Mouse (Mus musculus): ENCODE measurements around the gene Stk11. TPM values are rescaled to one million over a fixed set of nuclear protein-coding genes. Genes with fewer than 3 reads are reported as not detected.

The Stk11 gene
- polyA plus RNA-seq (2015; fragmentation: Nextera tagmentation; extraction: Ambion mirVana), result 16.9 and 19.2 TPM in 2 replicates

DNA sequence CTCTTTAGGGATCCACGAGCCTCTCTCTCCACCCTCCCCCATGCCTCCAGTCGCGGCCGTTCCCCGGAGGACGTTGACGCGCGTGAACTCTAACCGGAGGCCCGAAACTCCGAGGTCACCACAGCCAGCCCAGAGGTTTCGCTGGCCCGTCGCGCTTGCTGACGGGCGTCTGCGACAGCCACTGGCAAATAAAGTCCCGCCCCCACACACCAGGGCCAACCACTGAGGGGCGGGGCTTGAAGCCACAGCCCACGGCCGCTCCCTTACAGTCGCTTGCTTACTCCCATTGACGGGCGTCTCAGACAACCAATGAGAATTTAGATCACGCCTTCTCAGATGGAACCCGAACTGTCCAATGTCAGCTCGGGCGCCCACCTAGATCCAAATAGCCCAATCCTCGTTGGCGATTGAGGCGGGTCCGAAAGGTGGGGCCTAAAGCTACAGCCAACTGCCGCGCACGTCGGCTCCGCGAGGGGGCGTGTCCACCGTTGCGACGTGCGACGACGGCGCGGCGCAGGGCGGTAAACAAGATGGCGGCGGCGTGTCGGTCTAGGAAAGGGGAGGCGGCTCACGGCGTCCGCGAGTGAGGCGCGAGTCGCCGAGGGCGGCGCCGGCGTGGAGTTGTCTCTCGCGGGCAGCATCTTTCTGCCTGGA lies at the start of gene Stk11:
TSS of gene Stk11 (plus strand) at position 514 of the 654 bp plus-strand sequence.
- peaks cover 39% of the 10 kb centered on the region for H3K4me1 ChIP-seq
- H3K36me3 ChIP-seq, result peaks cover 6% of the 10 kb centered on the region; the same call in 1 of the 2 replicates
- peak within 1 kb of the TSS; percentile 95 for H3K4me2 ChIP-seq
- H3K27ac ChIP-seq, result peak within 1 kb of the TSS; percentile 94
- H3K4me3 ChIP-seq (replicated peaks), result peak within 1 kb of the TSS; percentile 95
- H3K9ac ChIP-seq, result peak within 1 kb of the TSS; percentile 86
- peak; percentile 98 for ATAC-seq (ENCODE audit: insufficient read depth, low FRiP score, low read depth)
- WGBS, result under 1% methylated on average over 70 of the region's 70 CpGs
- H3K27me3 ChIP-seq (replicated peaks), result no peaks in the 10 kb centered on the region
- no peaks in the 10 kb centered on the region for H3K9me3 ChIP-seq

DNA sequence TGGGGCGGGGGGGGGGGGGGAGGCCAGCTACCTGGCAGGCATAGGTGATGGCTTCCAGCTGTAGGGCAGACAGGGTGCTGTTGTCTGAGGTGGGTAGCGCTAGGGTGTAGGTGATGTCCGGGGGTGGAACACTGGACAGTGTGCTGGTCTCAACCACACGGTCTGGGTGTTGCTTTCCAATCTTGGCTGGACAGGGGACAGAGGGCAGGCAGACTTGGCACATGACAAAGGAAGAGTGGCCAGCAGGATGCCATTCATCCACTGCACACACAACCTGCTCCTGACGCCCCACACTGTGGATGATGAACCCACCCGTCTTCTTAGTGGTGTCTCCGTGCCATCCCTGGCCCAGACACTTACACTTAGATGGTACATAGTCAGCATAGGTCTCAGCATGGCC lies 46.4 kb upstream of the Stk11 start:
- 86% methylated on average over 6 of the region's 7 CpGs for WGBS

DNA sequence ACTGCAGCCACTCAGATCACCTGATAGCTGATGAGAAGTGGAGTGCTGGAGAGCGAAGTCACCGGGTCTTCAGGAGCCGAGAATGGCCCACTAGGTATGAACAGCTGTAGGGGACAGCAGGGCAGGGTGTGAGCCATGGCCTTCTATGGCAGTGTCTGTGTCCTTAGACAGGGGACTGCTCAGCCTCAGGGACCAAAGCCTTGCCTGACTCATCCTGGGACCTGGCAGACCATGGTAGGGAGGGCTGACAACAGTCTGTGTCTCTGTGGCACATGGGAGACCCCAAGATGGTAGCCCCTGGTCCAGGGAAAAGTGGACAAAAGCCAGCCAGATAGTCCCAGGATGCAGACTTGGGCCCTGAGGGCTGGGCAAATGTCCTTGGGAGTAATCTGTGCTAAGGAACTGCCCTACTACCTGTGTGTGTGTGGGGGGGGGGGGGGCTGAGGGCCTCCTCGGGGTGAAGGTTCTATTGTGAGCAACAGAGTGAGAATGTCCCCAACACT lies 45.6 kb upstream of the Stk11 start:
- no peak overlapping the region for H3K9ac ChIP-seq
- no peak overlapping the region for H3K4me3 ChIP-seq (replicated peaks)
- no peaks in the 10 kb centered on the region for H3K9me3 ChIP-seq
- no peaks in the 10 kb centered on the region for H3K27me3 ChIP-seq (replicated peaks)
- no peak for ATAC-seq (ENCODE audit: insufficient read depth, low FRiP score, low read depth)
- peaks cover 2% of the 10 kb centered on the region; the same call in 1 of the 2 replicates for H3K36me3 ChIP-seq
- H3K4me1 ChIP-seq, result peaks cover 17% of the 10 kb centered on the region
- H3K27ac ChIP-seq, result no peak overlapping the region
- H3K4me2 ChIP-seq, result no peak overlapping the region
- 90% methylated on average over 4 of the region's 4 CpGs for WGBS

More for the DNA sequence above, 46.4 kb upstream of the Stk11 start:
- H3K4me3 ChIP-seq (replicated peaks), result no peak overlapping the region
- no peaks in the 10 kb centered on the region for H3K9me3 ChIP-seq
- H3K27me3 ChIP-seq (replicated peaks), result no peaks in the 10 kb centered on the region
- no peak for ATAC-seq (ENCODE audit: insufficient read depth, low FRiP score, low read depth)
- no peak overlapping the region for H3K27ac ChIP-seq
- H3K36me3 ChIP-seq, result peaks cover 3% of the 10 kb centered on the region
- peaks cover 14% of the 10 kb centered on the region for H3K4me1 ChIP-seq
- H3K4me2 ChIP-seq, result no peak overlapping the region
- H3K9ac ChIP-seq, result no peak overlapping the region

DNA sequence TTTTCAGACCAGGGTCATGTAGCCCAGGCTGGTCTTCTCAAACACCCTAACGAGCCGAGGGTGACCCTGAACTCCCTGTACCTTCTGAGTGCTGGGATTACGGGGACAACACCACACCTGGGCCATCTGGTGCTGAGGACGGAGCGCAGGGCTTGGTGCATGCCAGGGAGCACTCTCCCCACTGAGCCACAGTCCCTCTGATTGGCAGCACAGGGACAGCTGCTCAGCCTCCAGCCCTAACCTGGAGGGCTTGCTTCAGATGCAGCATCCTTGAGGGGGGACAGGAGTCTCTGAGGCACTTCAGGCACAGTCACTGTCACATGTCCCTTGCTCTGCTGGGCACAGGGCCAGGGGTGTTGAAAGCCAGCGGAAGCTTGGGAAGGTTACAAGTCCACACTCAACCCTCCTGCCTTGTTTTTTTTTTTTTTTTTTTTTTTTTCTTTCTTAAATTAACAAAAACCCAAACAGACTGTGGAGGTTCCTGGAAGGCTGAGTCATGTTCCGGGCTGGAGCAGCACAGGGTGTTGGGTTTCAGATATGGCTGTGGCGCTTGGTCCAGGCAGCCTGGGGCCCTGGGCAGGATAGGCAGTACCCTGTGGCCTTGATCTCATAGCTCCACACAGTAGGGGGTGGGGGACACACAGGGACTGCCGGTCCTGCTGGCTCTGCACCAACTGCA lies 44.6 kb upstream of the Stk11 start:
- peaks cover 2% of the 10 kb centered on the region; the same call in 1 of the 2 replicates for H3K36me3 ChIP-seq
- 44% methylated on average over 9 of the region's 9 CpGs for WGBS
- no peak overlapping the region for H3K4me3 ChIP-seq (replicated peaks)
- H3K9ac ChIP-seq, result no peak overlapping the region
- peak overlapping the region; percentile 14; the same call in 1 of the 2 replicates for H3K4me2 ChIP-seq
- H3K9me3 ChIP-seq, result no peaks in the 10 kb centered on the region
- no peaks in the 10 kb centered on the region for H3K27me3 ChIP-seq (replicated peaks)
- peak overlapping the region; percentile 83 for H3K27ac ChIP-seq
- H3K4me1 ChIP-seq, result peaks cover 25% of the 10 kb centered on the region
- ATAC-seq (ENCODE audit: insufficient read depth, low FRiP score, low read depth), result peak; percentile 87

DNA sequence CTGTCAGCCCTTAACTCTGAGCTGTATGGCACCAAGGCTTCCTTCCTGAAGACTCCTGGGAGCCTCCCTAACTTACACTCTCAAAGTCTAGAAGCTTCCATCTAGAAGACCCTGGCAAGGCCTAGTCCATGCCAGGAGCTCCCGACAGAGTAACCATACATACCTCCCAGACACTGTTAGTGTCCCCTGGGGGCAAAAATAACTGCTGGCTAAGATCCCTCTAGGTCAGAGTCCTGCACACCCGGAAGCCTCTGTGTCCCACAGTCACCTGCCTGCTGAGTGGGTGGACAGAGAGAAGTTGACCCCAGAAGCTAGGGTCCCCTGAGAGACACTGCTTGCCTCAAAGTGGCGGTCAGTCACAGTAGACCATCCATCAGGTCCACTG lies 44.1 kb upstream of the Stk11 start:
- Histone ChIP-seq H3K4me2 (peak overlapping the region; percentile 14; the same call in 1 of the 2 replicates), H3K36me3 (peaks cover 2% of the 10 kb centered on the region; the same call in 1 of the 2 replicates)
- ATAC-seq (ENCODE audit: insufficient read depth, low FRiP score, low read depth), result no peak; the same call in 1 of the 2 replicates

DNA sequence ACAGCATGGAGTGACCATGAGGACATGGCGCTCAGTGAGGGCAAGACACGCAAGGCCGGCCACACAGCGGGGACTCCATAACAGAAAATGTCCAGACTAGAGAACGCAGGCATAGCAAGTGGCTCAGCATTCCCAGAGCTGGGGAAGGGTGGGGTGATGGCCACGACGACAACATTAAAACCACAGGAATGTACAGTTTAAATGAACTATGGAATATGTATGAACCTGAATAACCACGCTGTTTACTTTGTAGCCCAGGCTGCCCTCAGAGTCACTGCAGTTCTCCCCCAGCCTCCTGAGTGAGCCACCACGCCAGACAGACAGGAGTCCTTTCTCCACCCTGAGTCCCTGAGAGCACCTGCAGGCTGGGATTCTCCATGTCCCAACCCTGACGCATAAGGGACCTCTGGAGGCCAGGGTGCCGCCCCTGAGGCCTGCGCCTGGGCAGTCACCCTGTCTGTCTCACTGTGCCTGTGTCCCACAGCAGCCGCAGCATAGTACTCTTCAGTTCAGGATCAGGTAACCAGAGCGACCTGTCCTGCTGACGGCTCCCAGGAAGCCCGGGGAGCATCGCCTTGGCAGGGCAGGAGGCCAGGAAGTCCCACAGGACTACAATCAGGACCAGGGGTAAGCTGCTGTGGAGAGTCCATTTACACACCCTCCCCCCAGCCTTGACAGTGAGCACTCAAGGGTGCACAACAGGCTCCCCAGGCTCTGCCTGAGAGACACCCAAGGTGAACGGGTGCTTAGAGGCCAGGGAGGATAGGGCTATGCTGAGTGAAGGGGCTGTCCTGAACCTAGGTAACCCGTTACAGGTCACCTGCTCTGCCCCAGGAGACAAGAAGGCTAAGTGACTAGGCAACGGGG lies 42.7 kb upstream of the Stk11 start:
- Histone ChIP-seq H3K4me1 (peaks cover 25% of the 10 kb centered on the region), H3K4me2 (no peak overlapping the region), H3K27ac (no peak overlapping the region), H3K9me3 (no peaks in the 10 kb centered on the region), H3K36me3 (no peaks in the 10 kb centered on the region), H3K27me3 (replicated peaks) (no peaks in the 10 kb centered on the region), H3K9ac (no peak overlapping the region), H3K4me3 (replicated peaks) (no peak overlapping the region)
- 80% methylated on average over 20 of the region's 20 CpGs for WGBS
- ATAC-seq (ENCODE audit: insufficient read depth, low FRiP score, low read depth), result no peak

More for the DNA sequence above, 44.1 kb upstream of the Stk11 start:
- no peak overlapping the region for H3K4me3 ChIP-seq (replicated peaks)
- WGBS, result 68% methylated on average over 3 of the region's 3 CpGs
- no peak overlapping the region for H3K9ac ChIP-seq
- H3K27me3 ChIP-seq (replicated peaks), result no peaks in the 10 kb centered on the region
- peaks cover 25% of the 10 kb centered on the region for H3K4me1 ChIP-seq
- peak overlapping the region; percentile 83 for H3K27ac ChIP-seq
- H3K9me3 ChIP-seq, result no peaks in the 10 kb centered on the region

DNA sequence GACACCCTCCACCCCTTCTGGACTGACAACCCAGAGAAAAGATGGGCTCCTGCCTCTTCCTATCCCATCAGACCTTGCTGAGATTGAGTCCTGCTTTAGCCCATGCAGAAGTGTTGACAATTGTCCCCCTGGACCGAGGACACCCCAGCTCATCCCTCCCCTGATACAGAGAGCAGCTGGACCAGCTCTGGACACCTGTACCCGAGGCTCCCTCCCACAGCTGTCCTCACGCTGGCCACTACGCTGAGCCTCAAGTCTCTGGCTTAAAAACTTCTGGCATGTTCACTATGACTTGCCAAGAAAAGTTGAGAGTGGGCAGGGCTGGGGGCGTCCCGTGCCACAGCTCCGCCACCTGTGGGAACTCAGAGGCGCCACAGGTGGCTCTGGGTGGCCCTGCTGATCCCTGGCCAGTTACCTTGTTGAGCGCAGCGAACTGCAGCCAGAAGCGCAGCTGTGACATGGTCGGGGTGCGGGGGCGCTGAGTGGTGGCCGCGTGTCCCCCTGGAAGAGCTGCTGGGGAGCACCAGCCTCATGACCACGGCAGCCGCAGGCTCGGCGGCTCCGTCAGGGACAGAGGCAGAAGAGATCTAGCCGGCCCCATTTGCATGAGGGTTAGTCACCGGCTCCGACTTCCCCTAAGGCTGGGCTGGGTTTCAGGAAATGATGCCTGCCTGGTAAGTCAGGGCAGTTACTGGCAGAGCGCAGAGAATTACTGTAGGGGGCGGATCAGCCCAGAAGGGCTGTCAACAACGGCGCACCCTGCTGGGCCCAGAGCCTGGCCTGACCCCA lies 40.6 kb upstream of the Stk11 start:
- Histone ChIP-seq H3K4me2 (peak overlapping the region; percentile 51), H3K4me3 (replicated peaks) (peak overlapping the region; percentile 28), H3K27ac (peak overlapping the region; percentile 81), H3K4me1 (peaks cover 25% of the 10 kb centered on the region), H3K9ac (no peak overlapping the region), H3K9me3 (no peaks in the 10 kb centered on the region), H3K36me3 (no peaks in the 10 kb centered on the region), H3K27me3 (replicated peaks) (no peaks in the 10 kb centered on the region)
- 24% methylated on average over 28 of the region's 28 CpGs for WGBS
- peak; percentile 70 for ATAC-seq (ENCODE audit: insufficient read depth, low FRiP score, low read depth)

DNA sequence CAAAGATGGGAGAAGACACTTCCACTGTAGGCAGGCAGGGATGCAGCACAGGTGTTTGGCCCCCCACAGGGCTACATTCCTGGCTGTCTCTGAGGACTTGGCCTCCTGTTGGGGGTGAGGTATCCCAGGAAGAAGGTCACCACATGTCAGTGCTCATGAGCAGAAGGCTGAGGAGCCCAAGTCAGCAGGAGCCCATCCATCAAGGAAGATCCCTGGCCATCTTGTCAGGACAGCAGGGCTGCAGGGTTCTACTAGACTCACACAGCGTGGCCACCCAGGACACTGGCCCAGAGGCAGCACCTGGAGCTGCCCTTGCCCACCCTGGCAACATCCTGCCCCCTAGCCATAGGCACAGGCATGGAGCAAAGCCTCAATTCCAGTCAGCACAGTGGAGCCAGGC lies 39.7 kb upstream of the Stk11 start:
- Histone ChIP-seq H3K27ac (no peak overlapping the region), H3K9ac (no peak overlapping the region), H3K4me3 (replicated peaks) (no peak overlapping the region), H3K36me3 (peaks cover 3% of the 10 kb centered on the region; the same call in 1 of the 2 replicates), H3K4me1 (peaks cover 22% of the 10 kb centered on the region), H3K4me2 (no peak overlapping the region), H3K9me3 (no peaks in the 10 kb centered on the region), H3K27me3 (replicated peaks) (no peaks in the 10 kb centered on the region)
- ATAC-seq (ENCODE audit: insufficient read depth, low FRiP score, low read depth), result no peak
- 65% methylated on average over 1 of the region's 1 CpGs for WGBS

DNA sequence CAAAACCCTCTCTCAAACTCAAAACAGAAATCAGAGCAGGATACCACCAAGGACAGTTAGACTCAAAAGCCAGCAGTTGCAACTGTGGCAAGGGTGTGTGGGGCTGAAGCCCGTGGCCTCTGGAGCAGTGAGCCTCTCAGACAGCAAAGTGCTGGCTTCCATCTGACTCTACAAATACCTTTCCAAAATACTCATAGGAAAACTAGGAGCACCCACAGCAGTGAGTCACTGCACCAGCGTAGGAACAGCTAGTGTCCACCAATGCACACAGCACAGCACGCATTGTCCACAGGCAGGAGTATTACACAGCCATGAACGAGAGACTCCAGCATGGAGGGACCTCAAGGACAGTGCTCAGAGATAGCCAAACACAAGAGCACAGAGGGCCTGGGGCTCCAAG lies 39.2 kb upstream of the Stk11 start:
- H3K9ac ChIP-seq, result no peak overlapping the region
- H3K9me3 ChIP-seq, result no peaks in the 10 kb centered on the region
- no peak overlapping the region for H3K4me3 ChIP-seq (replicated peaks)
- peaks cover 5% of the 10 kb centered on the region for H3K36me3 ChIP-seq
- no peak overlapping the region for H3K4me2 ChIP-seq
- H3K4me1 ChIP-seq, result peaks cover 19% of the 10 kb centered on the region
- ATAC-seq (ENCODE audit: insufficient read depth, low FRiP score, low read depth), result no peak
- H3K27me3 ChIP-seq (replicated peaks), result no peaks in the 10 kb centered on the region
- no peak overlapping the region for H3K27ac ChIP-seq
- 96% methylated on average over 4 of the region's 4 CpGs for WGBS

DNA sequence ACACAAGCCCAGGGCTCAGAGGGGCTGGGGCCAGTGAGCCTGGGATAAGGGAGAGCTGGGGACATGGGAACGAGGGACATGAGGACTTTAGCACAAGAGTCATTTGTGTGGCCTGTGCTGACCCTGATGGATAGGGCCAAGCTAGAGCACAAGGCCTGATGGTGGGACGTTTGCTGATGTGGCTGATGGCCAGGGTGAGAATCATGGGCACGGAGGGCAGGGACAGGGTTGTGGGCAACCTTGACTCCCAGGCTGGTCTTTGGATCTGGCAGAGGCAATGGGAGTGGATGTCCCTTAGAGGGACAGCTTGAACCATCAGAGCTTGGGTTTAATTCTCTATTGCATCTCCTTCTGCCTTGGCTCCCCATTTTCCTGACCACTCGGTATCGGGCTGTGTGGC lies 38.3 kb upstream of the Stk11 start:
- no peaks in the 10 kb centered on the region for H3K9me3 ChIP-seq
- 86% methylated on average over 5 of the region's 5 CpGs for WGBS
- no peak overlapping the region for H3K4me2 ChIP-seq
- no peak overlapping the region for H3K27ac ChIP-seq
- H3K36me3 ChIP-seq, result peaks cover 14% of the 10 kb centered on the region
- no peaks in the 10 kb centered on the region for H3K27me3 ChIP-seq (replicated peaks)
- H3K9ac ChIP-seq, result no peak overlapping the region
- H3K4me1 ChIP-seq, result peaks cover 11% of the 10 kb centered on the region; the same call in 1 of the 2 replicates
- no peak for ATAC-seq (ENCODE audit: insufficient read depth, low FRiP score, low read depth)
- H3K4me3 ChIP-seq (replicated peaks), result no peak overlapping the region

DNA sequence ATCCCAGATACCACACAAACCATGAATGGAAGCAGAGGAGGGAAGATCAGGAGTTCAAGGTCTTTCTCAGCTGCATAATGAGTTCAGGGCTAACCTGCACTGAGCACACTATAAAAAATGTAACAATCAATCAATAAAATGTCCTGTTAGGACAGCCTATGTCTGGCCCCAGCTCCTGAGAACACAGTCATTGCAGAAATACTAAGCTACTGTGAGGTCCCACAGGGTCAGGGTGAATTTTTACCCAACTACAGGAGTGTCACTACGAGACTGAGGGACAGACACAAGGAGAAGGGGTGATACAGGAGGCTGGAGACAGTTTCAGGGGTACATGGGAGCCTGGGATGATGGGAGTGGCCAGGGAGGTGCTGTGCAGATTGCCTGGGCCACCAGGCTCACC lies 37.2 kb upstream of the Stk11 start:
- H3K4me1 ChIP-seq, result peaks cover 11% of the 10 kb centered on the region; the same call in 1 of the 2 replicates
- no peak overlapping the region for H3K4me2 ChIP-seq
- no peak overlapping the region for H3K27ac ChIP-seq
- H3K27me3 ChIP-seq (replicated peaks), result no peaks in the 10 kb centered on the region
- H3K9me3 ChIP-seq, result no peaks in the 10 kb centered on the region
- H3K9ac ChIP-seq, result no peak overlapping the region
- no peak overlapping the region for H3K4me3 ChIP-seq (replicated peaks)
- H3K36me3 ChIP-seq, result peaks cover 17% of the 10 kb centered on the region
- no peak for ATAC-seq (ENCODE audit: insufficient read depth, low FRiP score, low read depth)
- WGBS, result 96% methylated on average over 1 of the region's 1 CpGs
